Mouse (Mus musculus): ENCODE measurements at regions not wholly inside any gene's neighbourhood (a gene's known extent, or its start where the extent isn't known, plus 50 kb on each side); places are given as distances from the start of the nearest gene placed in this dataset.

- no peaks in the 10 kb centered on the region for H3K27me3 ChIP-seq (ENCODE audit: control insufficient read depth, insufficient read depth, low read length)
- DNase-seq (ENCODE audit: low spot score): no peak
- 61% methylated on average over 2 of the region's 2 CpGs for WGBS
- ATAC-seq (ENCODE audit: insufficient read depth, low read depth): no peak
- H3K36me3 ChIP-seq (replicated peaks; ENCODE audit: control insufficient read depth, insufficient read depth, low read length): no peaks in the 10 kb centered on the region
- H3K4me2 ChIP-seq (ENCODE audit: low read depth, low read length): no peak overlapping the region
- H3K4me3 ChIP-seq (ENCODE audit: low read depth, low read length): no peak overlapping the region
- TF ChIP-seq CTCF (IDR thresholded peaks at IDR 0.05; ENCODE audit: low read depth) (no peak), EP300 (IDR thresholded peaks at IDR 0.05; ENCODE audit: low read depth) (no peak)
- no peak overlapping the region for H3K9ac ChIP-seq (replicated peaks; ENCODE audit: low read depth, low read length)
- H3K9me3 ChIP-seq (replicated peaks; ENCODE audit: control insufficient read depth, low read length): peaks cover 8% of the 10 kb centered on the region
- H3K4me1 ChIP-seq (ENCODE audit: control insufficient read depth, insufficient read depth): no peaks in the 10 kb centered on the region
- no peak overlapping the region for H3K27ac ChIP-seq (ENCODE audit: low read depth)
Measured at GRCm38 (mm10) chr10:19177414-19177813, 162.0 kb upstream of the Tnfaip3 start.

GRCm38 (mm10) chr10:19176249-19176648, 160.8 kb upstream of the Tnfaip3 start:
- no peak for TF ChIP-seq CTCF (IDR thresholded peaks at IDR 0.05; ENCODE audit: low read depth)
- no peak for TF ChIP-seq EP300 (IDR thresholded peaks at IDR 0.05; ENCODE audit: low read depth)
- H3K27ac ChIP-seq (ENCODE audit: low read depth): no peak overlapping the region
- H3K36me3 ChIP-seq (replicated peaks; ENCODE audit: control insufficient read depth, insufficient read depth, low read length): no peaks in the 10 kb centered on the region
- DNase-seq (ENCODE audit: low spot score) (no peak), ATAC-seq (ENCODE audit: insufficient read depth, low read depth) (no peak)
- no peak overlapping the region for H3K9ac ChIP-seq (replicated peaks; ENCODE audit: low read depth, low read length)
- 80% methylated on average over 3 of the region's 3 CpGs for WGBS
- H3K4me1 ChIP-seq (ENCODE audit: control insufficient read depth, insufficient read depth): no peaks in the 10 kb centered on the region
- peaks cover 8% of the 10 kb centered on the region for H3K9me3 ChIP-seq (replicated peaks; ENCODE audit: control insufficient read depth, low read length)
- H3K4me2 ChIP-seq (ENCODE audit: low read depth, low read length): no peak overlapping the region
- H3K4me3 ChIP-seq (ENCODE audit: low read depth, low read length): no peak overlapping the region
- H3K27me3 ChIP-seq (ENCODE audit: control insufficient read depth, insufficient read depth, low read length): no peaks in the 10 kb centered on the region

DNA sequence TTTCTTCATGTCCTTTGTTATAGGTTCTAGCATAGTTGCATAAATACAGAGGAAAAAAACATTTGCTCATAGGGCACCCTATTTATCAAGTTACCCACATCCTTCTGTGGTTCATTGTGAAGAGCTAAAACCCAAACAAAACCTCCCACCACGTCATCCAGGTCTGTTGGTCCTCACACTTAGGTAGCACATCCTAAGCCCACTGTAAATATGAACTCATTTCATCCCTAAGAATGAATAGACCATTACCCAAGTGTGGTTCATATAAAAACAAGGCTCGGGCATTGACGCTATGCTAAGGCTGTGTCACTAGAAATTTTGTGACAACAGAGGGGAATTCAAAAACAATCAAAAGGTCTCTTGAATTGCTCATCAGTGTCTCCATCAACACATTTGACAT, 156.4 kb upstream of the Tnfaip3 start:
- Histone ChIP-seq H3K36me3 (replicated peaks; ENCODE audit: control insufficient read depth, insufficient read depth, low read length) (no peaks in the 10 kb centered on the region), H3K27ac (ENCODE audit: low read depth) (no peak overlapping the region), H3K4me1 (ENCODE audit: control insufficient read depth, insufficient read depth) (peaks cover 15% of the 10 kb centered on the region), H3K4me3 (ENCODE audit: low read depth, low read length) (no peak overlapping the region), H3K9me3 (replicated peaks; ENCODE audit: control insufficient read depth, low read length) (peaks cover 8% of the 10 kb centered on the region), H3K27me3 (ENCODE audit: control insufficient read depth, insufficient read depth, low read length) (no peaks in the 10 kb centered on the region), H3K4me2 (ENCODE audit: low read depth, low read length) (no peak overlapping the region), H3K9ac (replicated peaks; ENCODE audit: low read depth, low read length) (no peak overlapping the region)
- ATAC-seq (ENCODE audit: insufficient read depth, low read depth): no peak
- no peak for DNase-seq (ENCODE audit: low spot score)
- 85% methylated on average over 3 of the region's 3 CpGs for WGBS
- TF ChIP-seq CTCF (IDR thresholded peaks at IDR 0.05; ENCODE audit: low read depth) (no peak), EP300 (IDR thresholded peaks at IDR 0.05; ENCODE audit: low read depth) (no peak)

GRCm38 (mm10) chr10:19170596-19170995, 155.1 kb upstream of the Tnfaip3 start:
- Histone ChIP-seq H3K4me2 (ENCODE audit: low read depth, low read length) (0 out of 2 replicates have a peak overlapping the region, but pooled peaks have one; percentile 16), H3K4me3 (ENCODE audit: low read depth, low read length) (no peak overlapping the region), H3K9ac (replicated peaks; ENCODE audit: low read depth, low read length) (no peak overlapping the region), H3K4me1 (ENCODE audit: control insufficient read depth, insufficient read depth) (peaks cover 15% of the 10 kb centered on the region), H3K27me3 (ENCODE audit: control insufficient read depth, insufficient read depth, low read length) (no peaks in the 10 kb centered on the region), H3K27ac (ENCODE audit: low read depth) (peak overlapping the region; percentile 68), H3K36me3 (replicated peaks; ENCODE audit: control insufficient read depth, insufficient read depth, low read length) (no peaks in the 10 kb centered on the region), H3K9me3 (replicated peaks; ENCODE audit: control insufficient read depth, low read length) (peaks cover 6% of the 10 kb centered on the region)
- peak; percentile 66 for DNase-seq (ENCODE audit: low spot score)
- 7% methylated on average over 4 of the region's 4 CpGs for WGBS
- no peak for TF ChIP-seq EP300 (IDR thresholded peaks at IDR 0.05; ENCODE audit: low read depth)
- no peak for TF ChIP-seq CTCF (IDR thresholded peaks at IDR 0.05; ENCODE audit: low read depth)
- ATAC-seq (ENCODE audit: insufficient read depth, low read depth): no peak; the same call in 1 of the 2 replicates

GRCm38 (mm10) chr10:19169272-19169671, 153.8 kb upstream of the Tnfaip3 start:
- no peak overlapping the region for H3K4me2 ChIP-seq (ENCODE audit: low read depth, low read length)
- TF ChIP-seq EP300 (IDR thresholded peaks at IDR 0.05; ENCODE audit: low read depth) (no peak), CTCF (IDR thresholded peaks at IDR 0.05; ENCODE audit: low read depth) (peak; percentile 18; the same call in 1 of the 2 replicates)
- no peak overlapping the region for H3K4me3 ChIP-seq (ENCODE audit: low read depth, low read length)
- ATAC-seq (ENCODE audit: insufficient read depth, low read depth) (no peak), DNase-seq (ENCODE audit: low spot score) (no peak)
- H3K36me3 ChIP-seq (replicated peaks; ENCODE audit: control insufficient read depth, insufficient read depth, low read length): no peaks in the 10 kb centered on the region
- H3K27ac ChIP-seq (ENCODE audit: low read depth): no peak overlapping the region
- 84% methylated on average over 2 of the region's 2 CpGs for WGBS
- no peak overlapping the region for H3K9ac ChIP-seq (replicated peaks; ENCODE audit: low read depth, low read length)
- H3K27me3 ChIP-seq (ENCODE audit: control insufficient read depth, insufficient read depth, low read length): no peaks in the 10 kb centered on the region
- H3K4me1 ChIP-seq (ENCODE audit: control insufficient read depth, insufficient read depth): peaks cover 15% of the 10 kb centered on the region
- no peaks in the 10 kb centered on the region for H3K9me3 ChIP-seq (replicated peaks; ENCODE audit: control insufficient read depth, low read length)

- whole genome bisulfite sequencing: 77% methylated on average over 5 of the region's 5 CpGs
- Histone ChIP-seq H3K9ac (replicated peaks; ENCODE audit: low read depth, low read length) (no peak overlapping the region), H3K27ac (ENCODE audit: low read depth) (peak overlapping the region; percentile 66; the same call in 1 of the 2 replicates), H3K4me2 (ENCODE audit: low read depth, low read length) (no peak overlapping the region), H3K9me3 (replicated peaks; ENCODE audit: control insufficient read depth, low read length) (no peaks in the 10 kb centered on the region), H3K4me1 (ENCODE audit: control insufficient read depth, insufficient read depth) (peaks cover 15% of the 10 kb centered on the region), H3K36me3 (replicated peaks; ENCODE audit: control insufficient read depth, insufficient read depth, low read length) (no peaks in the 10 kb centered on the region), H3K27me3 (ENCODE audit: control insufficient read depth, insufficient read depth, low read length) (no peaks in the 10 kb centered on the region), H3K4me3 (ENCODE audit: low read depth, low read length) (no peak overlapping the region)
- TF ChIP-seq CTCF (IDR thresholded peaks at IDR 0.05; ENCODE audit: low read depth): no peak
- TF ChIP-seq EP300 (IDR thresholded peaks at IDR 0.05; ENCODE audit: low read depth): no peak
- DNase-seq (ENCODE audit: low spot score) (no peak), ATAC-seq (ENCODE audit: insufficient read depth, low read depth) (no peak)
Measured at GRCm38 (mm10) chr10:19168362-19168761, 152.9 kb upstream of the Tnfaip3 start.
